Mouse (Mus musculus) liver, adult 2 months (tissue): ENCODE measurements around the gene Cep295nl.

ENCODE experiments used
- CTCF ChIP-seq: fragments of 200-500 bp; IDR thresholded peaks from 2 replicates; pipeline ENCODE4 v1.5.1; 2011; ENCODE audit warnings: low read depth, low read length, control low read depth
- POLR2A ChIP-seq: fragments of 200-500 bp; IDR thresholded peaks from 2 replicates; pipeline ENCODE4 v1.6.1; 2011; ENCODE audit warnings: low read length, control low read depth; ENCODE audit not compliant: insufficient read depth; ENCODE audit errors: extremely low read depth

DNA sequence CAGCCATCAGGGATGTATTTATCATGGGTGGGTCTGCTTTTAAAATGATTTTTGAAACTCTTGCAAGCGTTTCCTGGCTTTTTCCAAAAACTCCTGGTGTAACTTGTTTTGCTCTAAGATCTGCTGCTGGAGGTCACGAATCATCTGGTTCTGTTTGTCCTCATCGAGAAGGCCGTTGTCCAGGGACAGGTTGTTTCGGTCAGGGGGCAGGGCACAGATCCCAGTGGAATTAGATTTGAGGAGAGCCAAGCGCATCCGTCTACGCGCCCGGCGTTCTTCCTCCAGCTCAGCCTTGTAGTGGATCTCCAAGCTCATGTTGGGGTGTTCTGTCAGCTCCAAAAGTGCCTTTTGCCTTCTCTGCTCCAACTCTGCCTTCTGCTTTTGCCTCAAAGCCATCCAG is 9.9 kb downstream of the Cep295nl start:
- TF ChIP-seq POLR2A (no peak), CTCF (no peak)
